27 mouse cellular contexts compared by ENCODE assay signal in genomic region chr10:3692791-3693190, GRCm38 (mm10). TPM values are rescaled to one million over a fixed set of nuclear protein-coding genes. Genes with fewer than 3 reads are reported as not detected.
DNase-seq lines count a peak whose midpoint lies in the region; ATAC-seq lines count a peak whose summit lies in the region.
"Had no signal": no experiment of that assay in that cellular context is flagged by ENCODE, and none has a peak within 500 bp of the region (broad histone marks: within the 10 kb centered on the region; RNA-seq: fewer than 3 reads in every experiment).

No protein-coding gene starts in this region.

- no peaks in the 10 kb centered on the region for H3K4me1 ChIP-seq in forebrain, embryonic 14.5 days (ENCODE audit: control insufficient read depth, insufficient read depth, low read length)
- H3K4me1 ChIP-seq: forebrain, embryonic 12.5 days; hindbrain, embryonic 10.5 days; hindbrain, embryonic 13.5 days; intestine, embryonic 15.5 days had no signal

- H3K4me3 ChIP-seq in forebrain, embryonic 14.5 days (ENCODE audit: low read depth, low read length): no peak overlapping the region
- H3K4me3 ChIP-seq: embryonic facial prominence, embryonic 12.5 days; embryonic facial prominence, embryonic 15.5 days; forebrain, embryonic 12.5 days; hindbrain, embryonic 10.5 days; hindbrain, embryonic 13.5 days; intestine, embryonic 15.5 days had no signal

- no peaks in the 10 kb centered on the region for H3K9me3 ChIP-seq in forebrain, embryonic 14.5 days (replicated peaks; ENCODE audit: control insufficient read depth, low read length)
- H3K9me3 ChIP-seq: embryonic facial prominence, embryonic 12.5 days; embryonic facial prominence, embryonic 15.5 days; forebrain, embryonic 12.5 days; G1E; hindbrain, embryonic 10.5 days; hindbrain, embryonic 13.5 days; intestine, embryonic 15.5 days had no signal

- 70% methylated on average over 1 of the region's 1 CpGs for WGBS in forebrain, embryonic 14.5 days

- no peaks in the 10 kb centered on the region for H3K36me3 ChIP-seq in forebrain, embryonic 14.5 days (ENCODE audit: control insufficient read depth, insufficient read depth, low read length)
- H3K36me3 ChIP-seq: embryonic facial prominence, embryonic 12.5 days; embryonic facial prominence, embryonic 15.5 days; forebrain, embryonic 12.5 days; G1E; hindbrain, embryonic 10.5 days; hindbrain, embryonic 13.5 days; intestine, embryonic 15.5 days had no signal

- no peaks in the 10 kb centered on the region for H3K27me3 ChIP-seq in forebrain, embryonic 14.5 days (replicated peaks; ENCODE audit: control insufficient read depth, insufficient read depth, low read length)
- H3K27me3 ChIP-seq: CH12.LX; embryonic facial prominence, embryonic 12.5 days; embryonic facial prominence, embryonic 15.5 days; forebrain, embryonic 12.5 days; hindbrain, embryonic 13.5 days; intestine, embryonic 15.5 days had no signal

- H3K9ac ChIP-seq in forebrain, embryonic 14.5 days (ENCODE audit: low read length): no peak overlapping the region
- H3K9ac ChIP-seq: embryonic facial prominence, embryonic 12.5 days; embryonic facial prominence, embryonic 15.5 days; forebrain, embryonic 12.5 days; hindbrain, embryonic 13.5 days; intestine, embryonic 15.5 days had no signal

- H3K27ac ChIP-seq in forebrain, embryonic 14.5 days (ENCODE audit: low read depth, low read length): no peak overlapping the region
- H3K27ac ChIP-seq: embryonic facial prominence, embryonic 12.5 days; embryonic facial prominence, embryonic 15.5 days; forebrain, embryonic 12.5 days; hindbrain, embryonic 10.5 days; hindbrain, embryonic 13.5 days; intestine, embryonic 15.5 days had no signal

- intact Hi-C loops in heart, postnatal 25 days (cut with DNase I): no loop called here

- ATAC-seq in forebrain, embryonic 14.5 days: no peak
- no peak for ATAC-seq in megakaryocyte progenitor cell, adult 5-6 weeks (replicated peaks; ENCODE audit: poor library complexity)
- ATAC-seq: forebrain, embryonic 16.5 days; hindbrain, embryonic 16.5 days; intestine, embryonic 15.5 days; Patski had no signal

- no peak overlapping the region for H3K4me2 ChIP-seq in forebrain, embryonic 14.5 days (ENCODE audit: low read length)
- H3K4me2 ChIP-seq: embryonic facial prominence, embryonic 12.5 days; embryonic facial prominence, embryonic 15.5 days; forebrain, embryonic 12.5 days; heart, embryonic 11.5 days; hindbrain, embryonic 13.5 days; intestine, embryonic 15.5 days had no signal

- peak; percentile 46 for DNase-seq in heart, adult 11 months
- DNase-seq in heart, postnatal 25 days (ENCODE audit: low spot score): no peak
- DNase-seq in fat pad, adult 2 months (ENCODE audit: extremely low read depth, low read depth, low spot score): peak; percentile 16
- DNase-seq in gastrocnemius, adult 8-10 months (ENCODE audit: low spot score in 2 of 2): peak; percentile 22 to 57
- no peak for DNase-seq in forebrain, embryonic 14.5 days (ENCODE audit: low spot score)
- DNase-seq: adrenal gland, adult 2 months; adrenal gland, postnatal 14 days; B cell, adult 2 months; cerebellum, adult 11 months; cerebellum, adult 2 months; cerebellum, adult 9-11 months; cerebellum, postnatal 25 days; heart, postnatal 36 days; kidney, adult 11 months had no signal

RNA-seq across cellular contexts. Expression of gene Plekhg1, which starts 47.4 kb away (rescaled TPM):
- total RNA-seq in heart, postnatal 25 days (2021): 1 to 10 TPM; 9.0 to 9.6 TPM
- total RNA-seq in gastrocnemius, adult 8-10 months (2022): 1 to 10 TPM; 1.2 to 2.5 (median 1.6) TPM
- polyA plus RNA-seq in forebrain, embryonic 14.5 days (2014; fragmentation: Nextera tagmentation; extraction: Ambion mirVana): 3.1 and 4.4 TPM in 2 replicates
- total RNA-seq in megakaryocyte progenitor cell, adult 5-6 weeks (2015): 0.83 and 1.6 TPM in 2 replicates
- total RNA-seq in megakaryocyte progenitor cell, adult 5-6 weeks (2017): 1.3 and 1.6 TPM in 2 replicates

Comparison
In these comparisons a context has a peak if more than half of its experiments do, and no peak if none do; other contexts are left out.
1. DNase-seq: peak in heart, adult 11 months (single experiment), fat pad, adult 2 months (single experiment) and gastrocnemius, adult 8-10 months (2 of 2); none in heart, postnatal 25 days (single experiment) and forebrain, embryonic 14.5 days (single experiment).